Mouse (Mus musculus) hematopoietic multipotent progenitor cell, adult 10-12 weeks (in vitro differentiated cells): Measurements from ENCODE around the gene Gpr143. TPM values are rescaled to one million over a fixed set of nuclear protein-coding genes. Genes with fewer than 3 reads are reported as not detected.

Experiments used
- polyA plus RNA-seq: library from polyadenylated mRNA; stranded (reverse); fragments of >175 nt; gene quantifications from 2 replicates; pipeline ENCODE4 v1.2.3, GENCODE M21; 2012; ENCODE audit warnings: low replicate concordance

The Gpr143 gene
- not detected in 2 replicates for polyA plus RNA-seq

DNA sequence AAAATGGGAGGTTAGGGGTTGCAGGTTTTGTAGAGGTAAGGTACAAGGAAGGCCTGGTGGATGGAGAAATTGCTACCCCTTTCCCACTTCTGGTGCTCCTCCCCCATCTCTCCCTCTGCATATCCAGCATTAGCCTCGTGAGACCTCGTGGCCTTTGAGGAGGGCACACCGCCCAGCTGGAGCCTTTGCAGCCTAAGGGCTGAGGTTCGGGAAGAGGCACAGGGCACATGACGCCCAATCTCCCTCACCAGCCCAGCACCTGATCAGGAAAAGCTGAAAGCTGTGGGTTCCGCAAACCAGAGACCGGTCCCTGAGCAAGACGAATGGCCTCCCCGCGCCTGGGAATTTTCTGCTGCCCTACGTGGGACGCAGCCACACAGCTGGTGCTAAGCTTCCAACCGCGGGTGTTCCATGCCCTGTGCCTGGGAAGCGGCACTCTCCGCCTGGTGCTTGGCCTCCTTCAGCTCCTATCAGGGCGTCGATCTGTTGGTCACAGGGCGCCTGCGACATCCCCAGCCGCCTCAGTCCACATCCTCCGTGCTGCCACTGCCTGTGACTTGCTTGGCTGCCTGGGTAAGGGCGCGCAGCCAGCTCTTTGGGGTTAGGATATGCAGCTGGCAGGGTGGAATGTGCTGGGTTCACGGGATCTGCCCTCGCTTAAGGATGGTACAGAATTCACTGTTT, at the start of gene Gpr143:
Gpr143 (plus strand) TSS at position 202 of the 684 bp plus-strand sequence.

DNA sequence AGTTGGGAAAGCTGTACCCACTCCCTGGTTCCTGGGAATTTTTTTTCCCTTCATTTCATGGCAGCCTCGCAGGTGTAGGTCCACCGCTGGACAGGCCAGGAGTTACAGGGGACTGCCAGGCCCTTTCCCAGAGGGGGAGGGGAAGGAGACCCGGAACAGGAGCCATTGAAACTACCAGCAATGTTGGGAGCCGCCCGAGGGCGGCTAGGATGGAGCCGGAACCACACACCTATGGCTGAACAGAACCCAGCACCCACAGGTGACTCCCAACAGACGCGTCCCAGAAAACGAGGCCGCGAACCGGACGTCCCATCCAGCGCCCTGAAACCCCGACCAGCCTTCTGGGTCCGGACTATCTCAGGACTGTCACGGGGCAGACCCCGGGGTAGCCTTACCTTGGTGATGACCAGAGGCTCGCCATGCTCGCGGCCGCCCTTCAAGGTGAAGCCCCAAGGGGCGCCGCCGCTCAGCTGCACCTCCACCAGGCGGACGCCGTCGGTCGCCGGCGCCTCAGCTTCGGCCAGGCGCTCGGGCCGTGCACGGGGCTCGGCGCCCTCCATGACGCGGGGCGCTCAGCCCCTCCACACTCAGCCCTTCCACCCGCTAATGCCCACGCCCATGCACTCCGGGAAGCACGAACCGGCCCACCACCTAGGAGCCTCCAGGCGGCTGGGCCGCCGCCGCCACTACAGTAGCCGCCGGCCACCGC, 12.7 kb upstream of the Gpr143 start, which contains the start of gene Shroom2:
Shroom2 (minus strand) TSS at position 575 of the 709 bp plus-strand sequence.

Other genes starting within 250 kb of the Gpr143 start
- not detected in 2 replicates for gene Cldn34a, start 218.6 kb upstream of the Gpr143 start, polyA plus RNA-seq
- gene Shroom2, start 12.5 kb upstream of the Gpr143 start, polyA plus RNA-seq = not detected in 2 replicates
- 0.04 and 0.05 TPM in 2 replicates for gene Usp51, start 224.5 kb downstream of the Gpr143 start, polyA plus RNA-seq